20 mouse cellular contexts compared by ENCODE assay signal in the genomic region with DNA sequence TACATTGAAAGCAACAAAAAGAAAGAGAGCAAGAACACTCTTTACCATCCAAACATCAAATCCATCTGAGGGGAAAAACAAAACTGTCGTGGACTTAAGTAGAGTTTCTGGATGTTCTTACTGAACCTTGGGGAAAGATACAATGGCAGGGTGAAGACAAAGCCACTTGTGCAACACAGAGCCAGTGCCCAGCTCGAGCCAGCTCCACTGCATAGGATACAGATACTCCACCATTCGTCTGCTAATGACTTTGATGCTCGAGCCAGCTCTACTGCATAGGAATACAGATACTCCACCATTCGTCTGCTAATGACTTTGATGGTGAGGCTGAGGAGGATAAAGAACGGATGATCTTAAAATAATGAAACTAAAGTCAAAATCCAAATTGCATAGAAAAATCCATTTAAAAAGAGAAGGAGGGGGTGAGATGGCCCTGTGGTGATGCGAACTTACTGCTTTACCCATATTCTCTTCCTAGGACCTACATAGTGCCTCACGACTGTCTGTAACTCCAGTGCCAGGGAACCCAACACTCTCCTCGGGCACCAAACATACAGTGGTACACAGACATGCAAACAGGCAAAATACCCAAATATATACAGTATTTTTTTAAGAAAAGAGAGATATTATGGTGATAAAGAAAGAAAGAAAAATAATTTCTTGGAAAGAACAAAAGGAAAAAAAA.
"Had no signal": no experiment of that assay in that cellular context is flagged by ENCODE, and none has a peak within 500 bp of the region (broad histone marks: within the 10 kb centered on the region; RNA-seq: fewer than 3 reads in every experiment).

No protein-coding gene starts in this region.

- H3K27ac ChIP-seq: kidney, embryonic 15.5 days; limb, embryonic 12.5 days; liver, embryonic 12.5 days; liver, embryonic 15.5 days; midbrain, embryonic 12.5 days; midbrain, embryonic 15.5 days; neural tube, embryonic 13.5 days had no signal

- ATAC-seq: liver, embryonic 12.5 days; midbrain, embryonic 15.5 days had no signal

- H3K9ac ChIP-seq: kidney, embryonic 15.5 days; limb, embryonic 12.5 days; limb, embryonic 15.5 days; liver, embryonic 12.5 days; liver, embryonic 15.5 days; midbrain, embryonic 12.5 days; midbrain, embryonic 15.5 days; neural tube, embryonic 13.5 days had no signal

- H3K36me3 ChIP-seq: kidney, embryonic 15.5 days; liver, embryonic 12.5 days; liver, embryonic 15.5 days; midbrain, embryonic 15.5 days; neural tube, embryonic 13.5 days had no signal

- H3K4me1 ChIP-seq: liver, embryonic 12.5 days; liver, embryonic 15.5 days; midbrain, embryonic 12.5 days; midbrain, embryonic 15.5 days had no signal

- H3K4me3 ChIP-seq: kidney, embryonic 15.5 days; limb, embryonic 12.5 days; limb, embryonic 15.5 days; liver, embryonic 12.5 days; liver, embryonic 15.5 days; midbrain, embryonic 12.5 days; midbrain, embryonic 15.5 days; myocyte; neural tube, embryonic 13.5 days had no signal

- H3K9me3 ChIP-seq: kidney, embryonic 15.5 days; limb, embryonic 12.5 days; limb, embryonic 15.5 days; liver, embryonic 12.5 days; liver, embryonic 15.5 days; midbrain, embryonic 12.5 days; midbrain, embryonic 15.5 days; neural tube, embryonic 13.5 days had no signal

- H3K4me2 ChIP-seq: kidney, embryonic 15.5 days; limb, embryonic 12.5 days; limb, embryonic 15.5 days; liver, embryonic 12.5 days; liver, embryonic 15.5 days; midbrain, embryonic 12.5 days; midbrain, embryonic 15.5 days; neural tube, embryonic 13.5 days had no signal

- DNase-seq: kidney, adult 11 months; kidney, adult 8-10 months; kidney, postnatal 10 days; kidney, postnatal 36 days; layer of hippocampus, adult 9-11 months; left cerebral cortex, postnatal 4 days; lung, adult 2 months; lung, postnatal 14 days; lung, postnatal 4 days; thymus, adult 18-20 months; thymus, postnatal 36 days had no signal

- H3K27me3 ChIP-seq: kidney, embryonic 15.5 days; limb, embryonic 12.5 days; limb, embryonic 15.5 days; liver, embryonic 12.5 days; liver, embryonic 15.5 days; midbrain, embryonic 12.5 days; midbrain, embryonic 15.5 days; neural tube, embryonic 13.5 days had no signal
